Mouse (Mus musculus) liver, postnatal 0 days (tissue): ENCODE measurements around the gene Dnah9.

Experiments used
- CTCF ChIP-seq: sonication (generic); IDR thresholded peaks from 2 replicates; pipeline ENCODE4 v1.5.1; 2016; ENCODE audit warnings: antibody characterized with exemption, low read depth
- EP300 ChIP-seq: IDR thresholded peaks from 2 replicates; pipeline ENCODE4 v1.6.1; 2016; ENCODE audit warnings: antibody characterized with exemption, low read depth, mild to moderate bottlenecking

GRCm38 (mm10) chr11:66140631-66141252 is 27.6 kb downstream of the Dnah9 start:
- no peak for TF ChIP-seq EP300
- TF ChIP-seq CTCF: no peak
